In genomic region chr1:31220599-31221250, GRCm38 (mm10) we compare ENCODE assay signal across 33 mouse cellular contexts. TPM values are rescaled to one million over a fixed set of nuclear protein-coding genes. Genes with fewer than 3 reads are reported as not detected.
DNase-seq lines count a peak whose midpoint lies in the region; ATAC-seq and TF ChIP-seq lines count a peak whose summit lies in the region.
"Had no signal": no experiment of that assay in that cellular context is flagged by ENCODE, and none has a peak within 500 bp of the region (broad histone marks: within the 10 kb centered on the region; RNA-seq: fewer than 3 reads in every experiment).

No protein-coding gene starts in this region.

- no peak for TF ChIP-seq CTCF in forebrain, postnatal 0 days (IDR thresholded peaks at IDR 0.05; ENCODE audit: low read depth)
- no peak for TF ChIP-seq CTCF in testis, adult 2 months (IDR thresholded peaks at IDR 0.05; ENCODE audit: control insufficient read depth, insufficient read depth, insufficient replicate concordance, low read depth, low read length)

- no peak overlapping the region for H3K9ac ChIP-seq in forebrain, postnatal 0 days
- no peak overlapping the region for H3K9ac ChIP-seq in forebrain, embryonic 14.5 days (ENCODE audit: low read length)
- H3K9ac ChIP-seq: embryonic facial prominence, embryonic 12.5 days; embryonic facial prominence, embryonic 15.5 days; forebrain, embryonic 15.5 days; hindbrain, embryonic 12.5 days; hindbrain, embryonic 15.5 days had no signal

- H3K9me3 ChIP-seq in forebrain, postnatal 0 days (ENCODE audit: low read length), result no peaks in the 10 kb centered on the region
- H3K9me3 ChIP-seq in forebrain, embryonic 14.5 days (replicated peaks; ENCODE audit: control insufficient read depth, low read length), result no peaks in the 10 kb centered on the region
- H3K9me3 ChIP-seq: embryonic facial prominence, embryonic 12.5 days; embryonic facial prominence, embryonic 15.5 days; forebrain, embryonic 15.5 days; hindbrain, embryonic 12.5 days; hindbrain, embryonic 15.5 days had no signal

- no peak overlapping the region for H3K4me3 ChIP-seq in forebrain, postnatal 0 days (ENCODE audit: low read depth, low read length)
- H3K4me3 ChIP-seq in forebrain, embryonic 14.5 days (ENCODE audit: low read depth, low read length), result no peak overlapping the region
- peak overlapping the region; percentile 54 for H3K4me3 ChIP-seq in testis, adult 2 months (ENCODE audit: control insufficient read depth, low read depth, low read length)
- H3K4me3 ChIP-seq: embryonic facial prominence, embryonic 12.5 days; embryonic facial prominence, embryonic 15.5 days; forebrain, embryonic 15.5 days; heart, adult 2 months; hindbrain, embryonic 12.5 days; hindbrain, embryonic 15.5 days had no signal

- WGBS in forebrain, postnatal 0 days, result 83% methylated on average over 4 of the region's 4 CpGs
- 87% methylated on average over 4 of the region's 4 CpGs for WGBS in forebrain, embryonic 14.5 days

- H3K4me1 ChIP-seq in forebrain, postnatal 0 days (ENCODE audit: insufficient read depth), result no peaks in the 10 kb centered on the region
- H3K4me1 ChIP-seq in forebrain, embryonic 14.5 days (ENCODE audit: control insufficient read depth, insufficient read depth, low read length), result no peaks in the 10 kb centered on the region
- peaks cover 3% of the 10 kb centered on the region; the same call in 1 of the 2 replicates for H3K4me1 ChIP-seq in testis, adult 2 months (ENCODE audit: control insufficient read depth, insufficient read depth, low read length)
- H3K4me1 ChIP-seq: embryonic facial prominence, embryonic 12.5 days; embryonic facial prominence, embryonic 15.5 days; forebrain, embryonic 15.5 days; hindbrain, embryonic 12.5 days; hindbrain, embryonic 15.5 days had no signal

- no peak overlapping the region for H3K4me2 ChIP-seq in forebrain, postnatal 0 days (ENCODE audit: low read depth)
- no peak overlapping the region for H3K4me2 ChIP-seq in forebrain, embryonic 14.5 days (ENCODE audit: low read length)
- H3K4me2 ChIP-seq: embryonic facial prominence, embryonic 12.5 days; embryonic facial prominence, embryonic 15.5 days; forebrain, embryonic 15.5 days; heart, embryonic 11.5 days; hindbrain, embryonic 12.5 days; hindbrain, embryonic 15.5 days had no signal

- no peaks in the 10 kb centered on the region for H3K27me3 ChIP-seq in forebrain, postnatal 0 days (ENCODE audit: insufficient read depth, low read length)
- H3K27me3 ChIP-seq in forebrain, embryonic 14.5 days (replicated peaks; ENCODE audit: control insufficient read depth, insufficient read depth, low read length), result no peaks in the 10 kb centered on the region
- H3K27me3 ChIP-seq in testis, adult 2 months (ENCODE audit: control insufficient read depth, insufficient read depth, low read length), result no peaks in the 10 kb centered on the region
- H3K27me3 ChIP-seq: embryonic facial prominence, embryonic 12.5 days; embryonic facial prominence, embryonic 15.5 days; forebrain, embryonic 15.5 days; hindbrain, embryonic 12.5 days; hindbrain, embryonic 15.5 days had no signal

- no peaks in the 10 kb centered on the region for H3K36me3 ChIP-seq in forebrain, postnatal 0 days (ENCODE audit: insufficient read depth)
- H3K36me3 ChIP-seq in forebrain, embryonic 14.5 days (ENCODE audit: control insufficient read depth, insufficient read depth, low read length), result no peaks in the 10 kb centered on the region
- H3K36me3 ChIP-seq in testis, adult 2 months (ENCODE audit: control insufficient read depth, insufficient read depth, low read length), result no peaks in the 10 kb centered on the region
- H3K36me3 ChIP-seq: embryonic facial prominence, embryonic 12.5 days; embryonic facial prominence, embryonic 15.5 days; forebrain, embryonic 15.5 days; hindbrain, embryonic 12.5 days; hindbrain, embryonic 15.5 days had no signal

- no peak for TF ChIP-seq POLR2A in testis, adult 2 months (IDR thresholded peaks at IDR 0.05; ENCODE audit: control insufficient read depth, low read depth, low read length)

- peak; percentile 20; the same call in 1 of the 2 replicates for ATAC-seq in forebrain, postnatal 0 days
- ATAC-seq in forebrain, embryonic 14.5 days, result no peak
- ATAC-seq: forebrain, embryonic 15.5 days; Patski had no signal

- H3K27ac ChIP-seq in forebrain, postnatal 0 days (ENCODE audit: low read depth, low read length), result no peak overlapping the region
- no peak overlapping the region for H3K27ac ChIP-seq in forebrain, embryonic 14.5 days (ENCODE audit: low read depth, low read length)
- H3K27ac ChIP-seq in testis, adult 2 months (ENCODE audit: control insufficient read depth, insufficient read depth, low read depth, low read length), result no peak overlapping the region
- H3K27ac ChIP-seq: embryonic facial prominence, embryonic 12.5 days; embryonic facial prominence, embryonic 15.5 days; forebrain, embryonic 15.5 days; heart, adult 2 months; hindbrain, embryonic 12.5 days; hindbrain, embryonic 15.5 days had no signal

- peak; percentile 44 for DNase-seq in forebrain, postnatal 0 days
- DNase-seq in forebrain, embryonic 14.5 days (ENCODE audit: low spot score), result no peak
- DNase-seq in layer of hippocampus, adult 11-12 months (ENCODE audit: low spot score), result peak; percentile 6
- no peak for DNase-seq in layer of hippocampus, adult 9-10 months (ENCODE audit: low spot score)
- no peak for DNase-seq in testis, postnatal 10 days (ENCODE audit: low spot score)
- DNase-seq: adrenal gland, postnatal 10 days; adrenal gland, postnatal 36 days; cerebellum, adult 11 months; cerebellum, adult 2 months; cerebellum, adult 9-11 months; cerebellum, postnatal 25 days; gastrocnemius, postnatal 25 days; heart, adult 2 months had no signal

RNA-seq across cellular contexts. Expression of gene 4931428L18Rik, which starts 1.8 kb away (rescaled TPM):
- total RNA-seq in forebrain, postnatal 0 days (2014; rRNA removed), result not detected in 2 replicates
- not detected in 2 replicates for polyA plus RNA-seq in forebrain, postnatal 0 days (2015; fragmentation: Nextera tagmentation; extraction: Ambion mirVana)
- not detected in 2 replicates for polyA plus RNA-seq in forebrain, embryonic 14.5 days (2014; fragmentation: Nextera tagmentation; extraction: Ambion mirVana)
- polyA plus RNA-seq in testis, adult 2 months (2012; rRNA removed), result 122 and 124 TPM in 2 replicates
- total RNA-seq: adrenal gland, postnatal 36 days; common myeloid progenitor, adult 5-6 weeks; gastrocnemius, adult 8-10 months; gastrocnemius, postnatal 25 days; heart, adult 2 months; heart, postnatal 25 days had no signal
- polyA plus RNA-seq: cerebellum, adult 2 months; embryonic facial prominence, embryonic 12.5 days; embryonic facial prominence, embryonic 15.5 days; forebrain, embryonic 11.5 days; forebrain, embryonic 15.5 days; frontal cortex, adult 2 months; heart, embryonic 11.5 days; heart, embryonic 14.5 days; hindbrain, embryonic 12.5 days; hindbrain, embryonic 15.5 days; intestine, embryonic 14.5 days; Patski had no signal

RNA-seq across cellular contexts. Expression of gene Pih1d3, which starts 1.9 kb away (rescaled TPM):
- total RNA-seq in forebrain, postnatal 0 days (2014; rRNA removed), result not detected in 2 replicates
- not detected in 2 replicates for polyA plus RNA-seq in forebrain, postnatal 0 days (2015; fragmentation: Nextera tagmentation; extraction: Ambion mirVana)
- polyA plus RNA-seq in forebrain, embryonic 14.5 days (2014; fragmentation: Nextera tagmentation; extraction: Ambion mirVana), result not detected in 2 replicates
- 3.7 and 5.2 TPM in 2 replicates for polyA plus RNA-seq in testis, adult 2 months (2012; rRNA removed)
- total RNA-seq: adrenal gland, adult 18-20 months; adrenal gland, postnatal 10 days; adrenal gland, postnatal 36 days; common myeloid progenitor, adult 5-6 weeks; ES-E14; gastrocnemius, adult 8-10 months; gastrocnemius, postnatal 25 days; heart, adult 2 months; heart, postnatal 25 days; hematopoietic stem cell, adult 5-6 weeks had no signal
- polyA plus RNA-seq: cerebellum, adult 2 months; embryonic facial prominence, embryonic 12.5 days; embryonic facial prominence, embryonic 15.5 days; forebrain, embryonic 11.5 days; forebrain, embryonic 15.5 days; frontal cortex, adult 2 months; gonadal fat pad, adult 2 months; heart, adult 2 months; heart, embryonic 11.5 days; heart, embryonic 14.5 days; heart, postnatal 0 days; hindbrain, embryonic 12.5 days; hindbrain, embryonic 15.5 days; intestine, embryonic 14.5 days; Patski had no signal

RNA-seq across cellular contexts. Expression of gene Lgsn, which starts 44.5 kb away (rescaled TPM):
- not detected in 2 replicates for total RNA-seq in forebrain, postnatal 0 days (2014; rRNA removed)
- 0.10 TPM in 1 of 2 replicates, not detected in the other for polyA plus RNA-seq in forebrain, postnatal 0 days (2015; fragmentation: Nextera tagmentation; extraction: Ambion mirVana)
- not detected in 2 replicates for polyA plus RNA-seq in forebrain, embryonic 14.5 days (2014; fragmentation: Nextera tagmentation; extraction: Ambion mirVana)
- polyA plus RNA-seq in testis, adult 2 months (2012; rRNA removed), result 0.11 and 0.16 TPM in 2 replicates
- total RNA-seq: adrenal gland, adult 18-20 months; adrenal gland, postnatal 10 days; adrenal gland, postnatal 36 days; common myeloid progenitor, adult 5-6 weeks; ES-E14; gastrocnemius, adult 8-10 months; gastrocnemius, postnatal 25 days; heart, adult 2 months; heart, postnatal 25 days; hematopoietic stem cell, adult 5-6 weeks had no signal
- polyA plus RNA-seq: embryonic facial prominence, embryonic 12.5 days; embryonic facial prominence, embryonic 15.5 days; forebrain, embryonic 11.5 days; forebrain, embryonic 15.5 days; gonadal fat pad, adult 2 months; heart, adult 2 months; heart, embryonic 11.5 days; heart, embryonic 14.5 days; heart, postnatal 0 days; hindbrain, embryonic 12.5 days; hindbrain, embryonic 15.5 days; intestine, embryonic 14.5 days; Patski had no signal

Comparison
In these comparisons a context has a peak if more than half of its experiments do, and no peak if none do; other contexts are left out.
1. DNase-seq: peak in forebrain, postnatal 0 days (single experiment) and layer of hippocampus, adult 11-12 months (single experiment); none in forebrain, embryonic 14.5 days (single experiment), layer of hippocampus, adult 9-10 months (single experiment) and testis, postnatal 10 days (single experiment).
2. RNA of gene 4931428L18Rik, which starts 1.8 kb away (polyA plus RNA-seq): 122 to 124 TPM in testis, adult 2 months; not detected in forebrain, postnatal 0 days and not detected in forebrain, embryonic 14.5 days; every median in the first group is over 100 times any median in the second.